Mouse (Mus musculus) neutrophil, adult 65 days (primary cell): ENCODE measurements around the gene Smok3b. TPM values are rescaled to one million over a fixed set of nuclear protein-coding genes. Genes with fewer than 3 reads are reported as not detected.

Experiments
- total RNA-seq: library from RNA; stranded (reverse); gene quantifications from 2 replicates; pipeline ENCODE4 v1.2.4, GENCODE M21; 2023

The Smok3b gene
- not detected in 2 replicates for total RNA-seq

DNA sequence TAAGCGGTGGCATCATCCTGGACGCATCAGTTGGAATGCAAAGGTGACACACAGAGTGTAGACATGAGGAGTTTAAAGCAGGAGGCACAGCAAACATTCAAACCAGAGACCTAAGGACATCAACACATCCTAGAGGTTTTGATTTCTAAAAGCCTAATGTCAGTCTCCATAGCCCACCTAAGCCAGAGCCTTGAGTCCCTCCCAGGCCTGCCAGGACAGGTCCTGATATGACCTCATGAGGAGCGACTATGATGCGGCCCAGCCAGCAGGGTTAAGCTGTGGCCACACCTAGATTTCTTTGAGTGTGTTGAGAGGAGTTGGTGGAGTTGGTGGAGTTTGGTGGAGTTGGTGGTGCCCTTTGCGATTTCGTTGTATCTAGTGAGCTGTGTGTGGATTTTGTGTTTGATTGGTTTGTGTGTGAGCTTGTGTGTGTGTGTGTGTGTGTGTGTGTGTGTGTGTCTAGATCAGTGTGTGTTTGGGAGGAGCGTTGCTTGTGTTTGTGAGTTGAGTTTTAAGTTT, at the start of gene Smok3b, which contains the start of gene Smok3a:
Gene Smok3b, plus strand, starts transcription at position 469 of the 519 bp plus-strand sequence.
Gene Smok3a, plus strand, starts transcription at position 301 of the 519 bp plus-strand sequence.

GRCm38 (mm10) chr5:137981300-137981699, 39.9 kb upstream of the Smok3b start, which contains the start of gene Azgp1:
TSS of gene Azgp1 (plus strand) at chr5:137981520.

DNA sequence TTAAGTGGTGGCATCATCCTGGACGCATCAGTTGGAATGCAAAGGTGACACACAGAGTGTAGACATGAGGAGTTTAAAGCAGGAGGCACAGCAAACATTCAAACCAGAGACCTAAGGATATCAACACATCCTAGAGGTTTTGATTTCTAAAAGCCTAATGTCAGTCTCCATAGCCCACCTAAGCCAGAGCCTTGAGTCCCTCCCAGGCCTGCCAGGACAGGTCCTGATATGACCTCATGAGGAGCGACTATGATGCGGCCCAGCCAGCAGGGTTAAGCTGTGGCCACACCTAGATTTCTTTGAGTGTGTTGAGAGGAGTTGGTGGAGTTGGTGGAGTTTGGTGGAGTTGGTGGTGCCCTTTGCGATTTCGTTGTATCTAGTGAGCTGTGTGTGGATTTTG, 31.7 kb downstream of the Smok3b start, which contains the start of gene Smok3c:
Gene Smok3c, plus strand, starts transcription at position 301 of the 400 bp plus-strand sequence.

GRCm38 (mm10) chr5:138084996-138085395, 63.8 kb downstream of the Smok3b start, which contains the start of gene Zkscan1:
TSS of gene Zkscan1 (plus strand) at chr5:138085084.

Other genes starting within 250 kb of the Smok3b start
- 24.4 and 30.5 TPM in 2 replicates for gene Ppp1r35, start 242.6 kb upstream of the Smok3b start, total RNA-seq
- gene Mepce, start 233.8 kb upstream of the Smok3b start, total RNA-seq, result 29.5 and 33.3 TPM in 2 replicates
- 2.2 and 2.4 TPM in 2 replicates for gene Zcwpw1, start 233.6 kb upstream of the Smok3b start, total RNA-seq
- 535 and 567 TPM in 2 replicates for gene Pilra, start 185.1 kb upstream of the Smok3b start, total RNA-seq
- gene Pilrb1, start 163.3 kb upstream of the Smok3b start, total RNA-seq, result 309 and 327 TPM in 2 replicates
- 426 and 429 TPM in 2 replicates for gene Pilrb2, start 149.6 kb upstream of the Smok3b start, total RNA-seq
- not detected in 2 replicates for gene Cyp3a13, start 99.8 kb upstream of the Smok3b start, total RNA-seq
- not detected in 2 replicates for gene Gjc3, start 58.3 kb upstream of the Smok3b start, total RNA-seq
- 0.88 and 0.92 TPM in 2 replicates for gene Azgp1, start 39.9 kb upstream of the Smok3b start, total RNA-seq
- not detected in 2 replicates for gene Smok3a, start 168 bp upstream of the Smok3b start, total RNA-seq
- not detected in 2 replicates for gene Smok3c, start 31.8 kb downstream of the Smok3b start, total RNA-seq
- gene Zkscan1, start 63.7 kb downstream of the Smok3b start, total RNA-seq, result 8.6 and 9.6 TPM in 2 replicates
- gene Zscan21, start 95.5 kb downstream of the Smok3b start, total RNA-seq, result 4.9 and 5.4 TPM in 2 replicates
- 0.98 and 1.2 TPM in 2 replicates for gene Zfp113, start 134.3 kb downstream of the Smok3b start, total RNA-seq
- gene Cops6, start 139.6 kb downstream of the Smok3b start, total RNA-seq, result 31.1 and 37.3 TPM in 2 replicates
- 19.7 and 22.1 TPM in 2 replicates for gene Ap4m1, start 150.6 kb downstream of the Smok3b start, total RNA-seq
- 103 and 141 TPM in 2 replicates for gene Mcm7, start 151.0 kb downstream of the Smok3b start, total RNA-seq
- gene Taf6, start 166.0 kb downstream of the Smok3b start, total RNA-seq, result 15.3 and 16.8 TPM in 2 replicates
- 9.6 and 13.9 TPM in 2 replicates for gene Cnpy4, start 166.1 kb downstream of the Smok3b start, total RNA-seq
- gene Mblac1, start 172.9 kb downstream of the Smok3b start, total RNA-seq, result 3.1 and 3.2 TPM in 2 replicates
- 0.35 and 0.39 TPM in 2 replicates for gene Nxpe5, start 204.5 kb downstream of the Smok3b start, total RNA-seq
- gene Lamtor4, start 234.1 kb downstream of the Smok3b start, total RNA-seq, result 160 and 171 TPM in 2 replicates
- gene BC037034, start 242.6 kb downstream of the Smok3b start, total RNA-seq, result 127 and 132 TPM in 2 replicates